Mouse (Mus musculus) midbrain, embryonic 12.5 days (tissue): ENCODE measurements around the gene Ccdc117. TPM values are rescaled to one million over a fixed set of nuclear protein-coding genes. Genes with fewer than 3 reads are reported as not detected.
A peak's percentile ranks its signal among the peaks of the same experiment; 100 is the strongest.
"Not testable (repeated sequence)": the region's sequence is repeated elsewhere in the genome, so short reads cannot be mapped to it uniquely, and the experiment has no call there.

ENCODE experiments used
- ATAC-seq: fragments of 200-750 bp; cut with Nextera tagmentation; 2 replicates; pipeline ENCODE4 v1.8.0; 2017; ENCODE audit warnings: low read depth, moderate TSS enrichment, moderate library complexity; ENCODE audit not compliant: low FRiP score
- H3K27ac ChIP-seq: fragments of 300-500 bp; sonication (generic); replicated peaks from 2 replicates; pipeline ENCODE4 v1.5.1; 2016; ENCODE audit warnings: mild to moderate bottlenecking
- H3K27me3 ChIP-seq: fragments of 300-500 bp; sonication (generic); 2 replicates; pipeline ENCODE4 v1.6.1; 2016; ENCODE audit warnings: mild to moderate bottlenecking
- H3K36me3 ChIP-seq: fragments of 300-500 bp; sonication (generic); 2 replicates; pipeline ENCODE4 v1.6.1; 2016
- H3K4me1 ChIP-seq: fragments of 300-500 bp; sonication (generic); 2 replicates; pipeline ENCODE4 v1.6.1; 2016
- H3K4me2 ChIP-seq: fragments of 300-500 bp; sonication (generic); replicated peaks from 2 replicates; pipeline ENCODE4 v1.6.1; 2016; ENCODE audit warnings: mild to moderate bottlenecking, moderate library complexity
- H3K4me3 ChIP-seq: fragments of 300-500 bp; sonication (generic); 2 replicates; pipeline ENCODE4 v1.5.1; 2016; ENCODE audit warnings: mild to moderate bottlenecking
- H3K9ac ChIP-seq: fragments of 300-500 bp; sonication (generic); replicated peaks from 2 replicates; pipeline ENCODE4 v1.6.1; 2016; ENCODE audit warnings: mild to moderate bottlenecking, moderate library complexity
- H3K9me3 ChIP-seq: fragments of 300-500 bp; sonication (generic); 2 replicates; pipeline ENCODE4 v1.6.1; 2016; ENCODE audit warnings: mild to moderate bottlenecking
- WGBS: fragments of 180-500 bp; shearing (Covaris S2); methylation state at CpG from one replicate; pipeline ENCODE4 v1.1.7; 2016; 5-methylcytosine and 5-hydroxymethylcytosine counted together
- polyA plus RNA-seq: library from polyadenylated mRNA; unstranded; fragments of >200 nt; fragmentation: Nextera tagmentation; extraction: Ambion mirVana; gene quantifications from 2 replicates; pipeline ENCODE4 v1.2.1, GENCODE M21; 2016

Ccdc117 gene
- polyA plus RNA-seq, 1 experiment from 2014 or later: 25.8 TPM

DNA sequence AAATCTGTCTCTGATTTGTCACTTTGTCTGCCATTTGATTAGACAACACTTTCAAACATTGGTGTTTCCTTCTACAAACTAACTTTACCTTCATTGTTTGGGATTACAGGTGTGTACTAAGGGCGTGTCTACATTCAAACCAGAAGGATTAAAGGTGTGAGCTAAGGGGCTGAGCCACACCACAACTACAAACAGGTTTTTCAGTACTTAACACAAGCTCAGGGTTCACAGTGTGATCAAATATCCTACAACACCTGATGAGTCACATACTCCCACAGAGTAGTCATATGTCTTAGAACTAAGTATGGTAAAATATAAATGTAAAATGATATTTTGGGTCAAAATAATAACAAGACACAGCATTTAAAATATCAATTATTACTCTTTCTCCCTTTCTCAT, 9.9 kb upstream of the Ccdc117 start:
- no peaks in the 10 kb centered on the region for H3K9me3 ChIP-seq
- no peak overlapping the region for H3K9ac ChIP-seq
- no peaks in the 10 kb centered on the region for H3K4me1 ChIP-seq
- 61% methylated on average over 1 of the region's 1 CpGs for WGBS
- H3K36me3 ChIP-seq: no peaks in the 10 kb centered on the region
- H3K4me2 ChIP-seq: no peak overlapping the region
- no peak for ATAC-seq
- H3K27ac ChIP-seq: no peak overlapping the region
- no peaks in the 10 kb centered on the region for H3K27me3 ChIP-seq
- no peak overlapping the region for H3K4me3 ChIP-seq

DNA sequence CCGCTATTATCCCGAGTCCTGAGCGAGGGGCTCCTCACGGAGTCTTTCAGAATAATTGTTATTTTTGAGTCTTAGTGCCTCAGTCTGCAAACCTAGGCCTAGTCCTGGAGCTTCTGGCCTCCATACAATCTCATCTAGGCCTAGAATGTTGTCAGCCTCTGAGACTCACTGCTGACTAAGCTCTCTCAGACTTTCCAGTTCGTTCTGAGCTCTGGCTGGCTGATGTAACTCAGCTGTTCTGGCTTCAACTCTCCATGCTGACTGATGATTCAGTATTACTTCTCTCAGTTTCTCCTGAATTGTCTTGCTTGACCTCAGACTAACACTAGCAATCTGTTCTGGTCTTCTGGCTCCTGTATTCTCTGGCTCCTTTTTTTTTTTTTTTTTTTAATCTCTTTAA, 9.4 kb upstream of the Ccdc117 start:
- no peaks in the 10 kb centered on the region for H3K36me3 ChIP-seq
- H3K27ac ChIP-seq: no peak overlapping the region
- no peak overlapping the region for H3K4me3 ChIP-seq
- ATAC-seq: no peak
- no peaks in the 10 kb centered on the region for H3K9me3 ChIP-seq
- WGBS: 88% methylated on average over 5 of the region's 5 CpGs
- H3K4me2 ChIP-seq: no peak overlapping the region
- no peaks in the 10 kb centered on the region for H3K27me3 ChIP-seq
- H3K9ac ChIP-seq: no peak overlapping the region
- no peaks in the 10 kb centered on the region for H3K4me1 ChIP-seq

DNA sequence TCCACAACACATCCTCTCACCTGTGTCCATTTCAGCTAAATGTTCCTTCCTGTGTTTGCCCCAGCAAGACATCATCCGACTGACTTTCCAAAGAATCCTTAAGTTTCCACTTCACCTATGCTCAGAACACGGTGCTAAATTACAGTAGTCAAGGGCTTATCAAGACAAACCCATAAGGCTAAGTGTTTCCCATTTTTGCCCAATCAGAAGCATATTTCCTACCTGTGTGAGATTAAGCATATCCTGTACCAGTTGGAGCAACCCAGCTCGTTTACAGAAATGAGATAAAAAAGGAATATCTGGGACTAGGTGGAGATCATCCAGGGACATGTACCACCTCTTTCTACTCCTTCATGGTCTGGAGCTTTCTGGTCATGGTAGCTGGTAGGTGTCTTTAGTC, 4.7 kb upstream of the Ccdc117 start:
- no peak for ATAC-seq
- no peak overlapping the region for H3K9ac ChIP-seq
- no peak overlapping the region for H3K4me3 ChIP-seq
- H3K27me3 ChIP-seq: 0 out of 2 replicates have a peak, but pooled peaks cover 3% of the 10 kb centered on the region
- no peak overlapping the region for H3K4me2 ChIP-seq
- 87% methylated on average over 3 of the region's 3 CpGs for WGBS
- no peak overlapping the region for H3K27ac ChIP-seq
- no peaks in the 10 kb centered on the region for H3K36me3 ChIP-seq
- H3K4me1 ChIP-seq: no peaks in the 10 kb centered on the region
- H3K9me3 ChIP-seq: no peaks in the 10 kb centered on the region

DNA sequence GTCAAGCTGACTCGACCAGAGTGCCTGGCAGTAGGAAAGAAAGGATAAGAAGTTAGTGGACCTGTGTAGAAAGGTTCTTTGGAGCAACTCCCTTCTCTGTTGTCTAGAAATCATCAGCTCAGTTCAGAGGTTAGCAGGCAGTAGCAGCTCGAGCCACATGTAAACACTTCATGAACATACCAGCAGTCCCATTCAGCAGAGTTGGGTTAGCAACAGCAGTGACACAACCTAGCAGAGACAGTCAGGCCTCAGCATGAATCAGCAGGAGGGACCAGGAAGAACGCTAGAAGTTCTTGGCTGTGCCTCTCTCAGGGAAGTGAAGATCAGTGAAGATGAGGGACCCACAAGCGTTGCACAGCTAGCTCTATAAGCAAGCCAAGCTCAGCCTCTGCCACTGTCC, 3.5 kb upstream of the Ccdc117 start:
- Histone ChIP-seq H3K36me3 (no peaks in the 10 kb centered on the region), H3K9ac (no peak overlapping the region), H3K4me2 (no peak overlapping the region), H3K4me1 (peaks cover 7% of the 10 kb centered on the region), H3K27ac (no peak overlapping the region), H3K9me3 (no peaks in the 10 kb centered on the region), H3K27me3 (0 out of 2 replicates have a peak, but pooled peaks cover 3% of the 10 kb centered on the region), H3K4me3 (no peak overlapping the region)
- no peak for ATAC-seq
- WGBS: 72% methylated on average over 4 of the region's 4 CpGs

DNA sequence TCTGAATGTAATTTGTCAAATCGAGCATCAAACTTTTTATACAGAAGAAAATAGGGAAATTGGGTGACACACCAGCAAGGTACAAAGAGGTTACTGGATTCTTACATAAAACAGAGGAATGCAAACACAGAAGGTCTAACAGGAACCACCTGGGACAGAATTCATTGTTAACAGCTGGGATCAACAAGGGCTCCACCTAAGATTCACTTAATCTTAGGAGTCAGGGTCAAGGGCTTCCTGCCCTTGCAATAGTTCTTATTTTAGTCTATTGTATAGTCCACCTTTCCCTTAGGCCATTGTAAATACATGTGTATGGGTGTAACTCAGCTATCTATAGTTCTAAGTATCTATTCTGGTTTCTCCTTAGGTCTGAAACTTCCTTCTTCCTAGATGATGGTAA, 2.7 kb upstream of the Ccdc117 start:
- not testable (repeated sequence) for H3K4me1 ChIP-seq, ATAC-seq, H3K4me2 ChIP-seq, H3K4me3 ChIP-seq, H3K9me3 ChIP-seq, H3K27ac ChIP-seq, H3K9ac ChIP-seq, H3K36me3 ChIP-seq, H3K27me3 ChIP-seq
- WGBS: 83% methylated on average over 1 of the region's 1 CpGs

DNA sequence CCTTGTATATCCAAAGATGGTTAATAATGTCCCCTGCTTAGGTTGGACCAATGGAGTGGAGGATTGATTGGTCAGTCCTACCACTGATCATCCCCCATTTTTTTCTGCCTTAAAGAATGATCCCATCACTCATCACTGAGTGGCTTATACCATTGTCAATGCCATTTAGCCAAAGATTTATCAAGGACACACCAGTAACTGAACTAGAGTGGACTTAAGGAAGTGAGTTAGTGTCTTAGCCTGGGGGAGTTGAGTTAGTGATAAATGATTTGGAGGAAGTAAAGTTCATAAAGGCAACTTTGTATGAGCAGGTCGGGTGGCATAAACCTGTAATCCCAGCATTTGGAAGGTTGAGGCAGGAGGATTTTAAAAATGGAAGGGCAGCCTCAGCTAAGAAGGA, 1.3 kb upstream of the Ccdc117 start:
- no peak overlapping the region for H3K4me3 ChIP-seq

DNA sequence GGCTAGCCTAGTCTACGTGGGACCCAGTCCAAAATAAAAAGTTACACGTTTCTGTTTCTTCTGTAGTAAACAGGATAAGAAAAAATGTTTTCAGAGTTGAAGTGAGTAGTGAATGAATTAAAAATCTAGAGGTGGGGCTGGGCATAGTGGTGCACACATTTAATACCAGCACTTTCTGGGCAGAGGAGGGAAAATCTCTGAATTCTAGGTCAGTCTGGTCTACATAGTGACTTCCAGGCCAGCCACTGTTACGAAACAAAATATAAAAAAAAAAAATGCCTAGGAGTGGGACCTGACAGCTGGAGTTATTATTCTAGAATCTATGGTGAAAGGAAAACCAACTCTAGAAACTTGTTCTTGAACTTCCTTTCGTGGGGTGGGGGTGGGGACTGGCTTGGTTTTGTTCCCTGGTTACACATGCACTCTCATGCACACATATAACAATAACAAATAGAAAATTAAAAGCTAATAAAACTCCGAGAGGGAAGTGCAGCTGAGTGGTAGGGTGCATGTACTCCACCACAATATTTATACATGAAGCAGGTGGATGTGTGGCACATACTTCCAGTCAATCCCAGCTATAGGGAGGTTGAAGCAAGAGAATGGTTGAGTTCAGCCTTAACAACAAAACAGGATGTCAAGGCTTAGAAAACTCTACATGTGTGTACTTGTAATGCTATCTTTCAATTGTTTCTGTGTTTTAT, 647 bp upstream of the Ccdc117 start:
- Histone ChIP-seq H3K4me2 (peak overlapping the region; percentile 83), H3K27me3 (0 out of 2 replicates have a peak, but pooled peaks cover 3% of the 10 kb centered on the region), H3K27ac (no peak overlapping the region), H3K9ac (no peak overlapping the region), H3K4me1 (peaks cover 14% of the 10 kb centered on the region), H3K4me3 (peak overlapping the region; percentile 81), H3K9me3 (no peaks in the 10 kb centered on the region), H3K36me3 (peaks cover 12% of the 10 kb centered on the region; the same call in 1 of the 2 replicates)
- peak; percentile 21; the same call in 1 of the 2 replicates for ATAC-seq
- WGBS: 55% methylated on average over 5 of the region's 5 CpGs

More for the DNA sequence above, 1.3 kb upstream of the Ccdc117 start:
- peaks cover 14% of the 10 kb centered on the region for H3K4me1 ChIP-seq
- no peak overlapping the region for H3K4me2 ChIP-seq
- 87% methylated on average over 1 of the region's 1 CpGs for WGBS
- no peak for ATAC-seq
- H3K9me3 ChIP-seq: no peaks in the 10 kb centered on the region
- peaks cover 8% of the 10 kb centered on the region; the same call in 1 of the 2 replicates for H3K36me3 ChIP-seq
- H3K9ac ChIP-seq: no peak overlapping the region
- 0 out of 2 replicates have a peak, but pooled peaks cover 3% of the 10 kb centered on the region for H3K27me3 ChIP-seq
- H3K27ac ChIP-seq: no peak overlapping the region

DNA sequence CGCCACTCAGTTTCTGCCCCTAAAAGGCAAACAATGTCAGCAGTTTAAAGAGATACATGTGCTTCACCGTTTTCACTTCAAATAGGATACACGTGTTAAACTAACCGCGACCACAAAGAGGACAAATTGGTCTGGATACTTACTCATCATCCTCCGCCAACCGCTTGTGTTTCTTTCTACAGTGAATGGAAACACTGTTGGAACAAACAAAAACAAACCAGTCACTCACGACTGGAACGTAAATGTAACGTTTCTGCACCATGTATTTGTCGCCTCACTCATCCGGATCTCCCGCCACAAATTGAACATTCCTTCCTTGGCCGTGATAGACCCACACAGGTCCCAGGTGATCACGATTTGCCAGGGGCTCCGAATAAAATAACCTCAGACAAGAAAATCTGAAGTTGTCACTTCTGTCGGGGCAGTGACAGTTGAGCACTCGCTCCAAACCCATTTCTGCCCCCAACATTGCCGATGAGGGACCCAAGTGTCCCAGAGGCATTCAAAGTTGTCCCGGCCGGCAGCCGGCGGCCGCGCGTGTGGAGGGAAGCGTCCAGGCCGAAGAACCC, 673 bp downstream of the Ccdc117 start:
- Histone ChIP-seq H3K4me3 (peak overlapping the region; percentile 81), H3K4me1 (peaks cover 14% of the 10 kb centered on the region), H3K4me2 (peak overlapping the region; percentile 83), H3K9ac (peak overlapping the region; percentile 76), H3K36me3 (peaks cover 15% of the 10 kb centered on the region; the same call in 1 of the 2 replicates), H3K27me3 (0 out of 2 replicates have a peak, but pooled peaks cover 2% of the 10 kb centered on the region), H3K27ac (peak overlapping the region; percentile 55), H3K9me3 (no peaks in the 10 kb centered on the region)
- ATAC-seq: no peak
- 5% methylated on average over 28 of the region's 28 CpGs for WGBS

DNA sequence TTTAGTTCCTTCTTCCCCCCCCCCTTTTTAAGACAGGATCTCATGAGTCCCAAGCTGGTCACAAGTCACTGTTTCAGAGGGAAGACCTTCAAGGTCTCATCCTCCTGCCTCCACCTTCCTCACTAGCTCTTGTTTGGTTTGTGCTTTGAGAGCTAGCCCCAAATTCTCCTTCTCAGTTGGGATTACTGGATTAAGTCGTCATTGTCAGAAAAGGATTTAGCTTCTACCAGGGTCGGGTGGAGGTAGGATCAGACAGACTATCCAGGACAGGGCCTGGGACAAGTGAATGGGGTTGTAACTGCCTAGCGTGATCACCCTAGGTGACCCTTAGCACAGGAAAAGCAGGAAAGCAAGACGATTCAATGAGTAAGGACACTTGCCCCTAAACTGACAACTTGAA, 1.7 kb downstream of the Ccdc117 start:
- no peak for ATAC-seq
- 13% methylated on average over 4 of the region's 4 CpGs for WGBS

DNA sequence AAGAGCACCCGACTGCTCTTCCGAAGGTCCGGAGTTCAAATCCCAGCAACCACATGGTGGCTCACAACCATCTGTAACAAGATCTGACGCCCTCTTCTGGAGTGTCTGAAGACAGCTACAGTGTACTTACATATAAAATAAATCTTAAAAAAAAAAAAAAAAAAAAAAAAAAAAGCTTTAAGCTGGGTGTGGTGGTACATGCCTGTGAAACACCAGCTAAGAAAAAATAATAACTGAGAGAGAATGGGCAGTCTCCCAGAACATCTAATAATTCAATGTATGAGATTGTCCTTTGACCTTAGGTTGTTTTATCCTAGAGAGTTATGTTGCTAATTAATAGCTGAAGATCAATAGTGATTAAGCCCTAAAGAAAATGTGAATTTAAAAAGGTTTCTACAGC, 4.5 kb downstream of the Ccdc117 start:
- ATAC-seq, H3K4me2 ChIP-seq, H3K9me3 ChIP-seq, H3K27me3 ChIP-seq, H3K4me3 ChIP-seq, H3K9ac ChIP-seq, H3K27ac ChIP-seq: not testable (repeated sequence)
- peaks cover 14% of the 10 kb centered on the region for H3K4me1 ChIP-seq
- WGBS: 91% methylated on average over 4 of the region's 4 CpGs
- peaks cover 44% of the 10 kb centered on the region for H3K36me3 ChIP-seq

More for the DNA sequence above, 1.7 kb downstream of the Ccdc117 start:
- H3K27me3 ChIP-seq: no peaks in the 10 kb centered on the region
- no peaks in the 10 kb centered on the region for H3K9me3 ChIP-seq
- peak overlapping the region; percentile 81; the same call in 1 of the 2 replicates for H3K4me3 ChIP-seq
- H3K36me3 ChIP-seq: peaks cover 15% of the 10 kb centered on the region; the same call in 1 of the 2 replicates
- H3K4me1 ChIP-seq: peaks cover 14% of the 10 kb centered on the region
- H3K27ac ChIP-seq: no peak overlapping the region
- H3K4me2 ChIP-seq: peak overlapping the region; percentile 83
- H3K9ac ChIP-seq: 0 out of 2 replicates have a peak overlapping the region, but pooled peaks have one; percentile 76

DNA sequence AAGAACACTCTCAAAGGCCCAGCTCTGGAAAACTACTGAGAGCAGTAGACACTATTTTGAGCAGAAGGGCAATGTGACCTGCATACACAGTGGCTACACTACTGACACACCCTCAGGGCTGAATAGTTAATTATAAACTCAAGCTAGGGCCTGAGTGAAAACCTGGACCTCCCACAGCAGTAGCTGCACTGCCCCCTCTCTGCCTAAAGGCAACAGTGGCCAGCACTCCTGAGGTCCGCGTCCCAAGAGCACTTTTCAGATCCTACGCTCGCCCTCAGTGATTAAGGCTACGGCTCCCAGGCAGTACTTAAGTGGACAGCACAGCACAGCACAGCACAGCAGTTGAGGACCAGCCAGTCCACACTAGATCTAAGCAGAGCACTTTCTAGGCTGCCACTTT, 8.9 kb downstream of the Ccdc117 start:
- Histone ChIP-seq H3K9me3 (no peaks in the 10 kb centered on the region), H3K4me1 (no peaks in the 10 kb centered on the region), H3K27me3 (no peaks in the 10 kb centered on the region), H3K9ac (no peak overlapping the region), H3K36me3 (peaks cover 78% of the 10 kb centered on the region), H3K4me2 (no peak overlapping the region), H3K27ac (no peak overlapping the region), H3K4me3 (no peak overlapping the region)
- 83% methylated on average over 5 of the region's 5 CpGs for WGBS
- ATAC-seq: no peak

DNA sequence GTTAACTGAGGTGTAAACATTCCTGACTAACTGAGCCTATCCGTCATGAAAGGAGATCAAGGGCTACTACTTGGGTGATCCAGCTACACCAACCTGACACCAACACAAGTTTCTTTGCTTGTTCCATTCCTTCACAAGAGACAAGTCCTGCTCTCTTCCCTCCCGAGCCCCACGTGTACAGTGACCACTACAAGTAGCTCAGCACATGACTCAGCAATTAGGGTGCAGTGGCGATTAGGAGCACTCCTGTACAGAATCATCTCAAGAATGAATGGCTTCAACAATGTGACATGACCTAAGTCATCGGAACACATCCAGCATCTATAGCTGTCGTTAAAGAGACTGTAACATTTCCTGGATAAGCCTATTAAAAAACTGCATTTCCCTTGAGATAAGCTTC, 11.3 kb downstream of the Ccdc117 start:
- Histone ChIP-seq H3K27me3 (no peaks in the 10 kb centered on the region), H3K36me3 (peaks cover 95% of the 10 kb centered on the region), H3K4me2 (no peak overlapping the region), H3K27ac (no peak overlapping the region), H3K4me1 (no peaks in the 10 kb centered on the region), H3K9me3 (no peaks in the 10 kb centered on the region), H3K4me3 (no peak overlapping the region), H3K9ac (no peak overlapping the region)
- WGBS: 77% methylated on average over 6 of the region's 6 CpGs
- ATAC-seq: no peak
